Mouse (Mus musculus) G1E (cell line): ENCODE measurements around the gene Mea1. TPM values are rescaled to one million over a fixed set of nuclear protein-coding genes. Genes with fewer than 3 reads are reported as not detected.

ENCODE experiments used
- ATAC-seq: 2 replicates; pipeline ENCODE4 v1.8.0; 2016; ENCODE audit warnings: mild to moderate bottlenecking; ENCODE audit not compliant: insufficient number of reproducible peaks, poor library complexity, low FRiP score, severe bottlenecking; ENCODE audit errors: extremely low read depth
- DNase-seq: peaks from one replicate; pipeline ENCODE4 v3.0.0; 2012; ENCODE audit warnings: low spot score
- H3K27me3 ChIP-seq: 2 replicates; pipeline ENCODE4 v1.6.1; 2012; ENCODE audit warnings: mild to moderate bottlenecking, low read length, inconsistent platforms; ENCODE audit not compliant: insufficient read depth
- H3K36me3 ChIP-seq: replicated peaks from 2 replicates; pipeline ENCODE3; 2012; ENCODE audit warnings: mild to moderate bottlenecking, inconsistent platforms
- H3K4me1 ChIP-seq: 2 replicates; pipeline ENCODE4 v1.6.1; 2012; ENCODE audit warnings: low read depth, low read length, inconsistent platforms, mixed read lengths; ENCODE audit not compliant: insufficient read depth
- H3K4me3 ChIP-seq: 2 replicates; pipeline ENCODE4 v1.5.1; 2012; ENCODE audit warnings: low read depth, mild to moderate bottlenecking, inconsistent platforms, low read length, moderate library complexity, mixed read lengths
- H3K9me3 ChIP-seq: replicated peaks from 2 replicates; pipeline ENCODE4 v1.6.1; 2012; ENCODE audit warnings: inconsistent platforms
- CTCF ChIP-seq: IDR thresholded peaks from 2 replicates; pipeline ENCODE4 v1.5.1; 2012; ENCODE audit warnings: low read depth, low read length, inconsistent platforms, mixed read lengths
- GATA1 ChIP-seq: IDR thresholded peaks from 2 replicates; pipeline ENCODE4 v1.6.1; 2012; ENCODE audit warnings: borderline replicate concordance, low read length, inconsistent platforms, mixed read lengths
- GATA2 ChIP-seq: IDR thresholded peaks from 2 replicates; pipeline ENCODE4 v1.6.1; 2012; ENCODE audit warnings: low read depth, low read length, inconsistent platforms, borderline replicate concordance
- POLR2AphosphoS5 ChIP-seq: IDR thresholded peaks from 2 replicates; pipeline ENCODE4 v1.6.1; 2012; ENCODE audit warnings: low read depth, low read length, inconsistent platforms; ENCODE audit not compliant: insufficient replicate concordance
- TAL1 ChIP-seq: conservative IDR thresholded peaks from 2 replicates; pipeline ENCODE4 v1.6.1; 2012; ENCODE audit warnings: low read depth, low read length, inconsistent platforms, mixed read lengths
- polyA plus RNA-seq: library from polyadenylated mRNA; stranded (reverse); fragments of >175 nt; gene quantifications from 2 replicates; pipeline ENCODE4 v1.2.3, GENCODE M21; 2012
- total RNA-seq, 2 experiments: library from RNA; stranded (forward) in 1 of 2; stranded (reverse) in 1 of 2; fragments of 200-1000 nt in 1 of 2; fragments of >200 nt in 1 of 2; fragmentation: Nextera tagmentation in 1 of 2; gene quantifications; 2 replicates each; pipeline ENCODE4 v1.2.3; 2014 to 2017

The Mea1 gene
- total and polyA plus RNA-seq, 3 experiments, result 42.4 to 105 (median 79.5) TPM

DNA sequence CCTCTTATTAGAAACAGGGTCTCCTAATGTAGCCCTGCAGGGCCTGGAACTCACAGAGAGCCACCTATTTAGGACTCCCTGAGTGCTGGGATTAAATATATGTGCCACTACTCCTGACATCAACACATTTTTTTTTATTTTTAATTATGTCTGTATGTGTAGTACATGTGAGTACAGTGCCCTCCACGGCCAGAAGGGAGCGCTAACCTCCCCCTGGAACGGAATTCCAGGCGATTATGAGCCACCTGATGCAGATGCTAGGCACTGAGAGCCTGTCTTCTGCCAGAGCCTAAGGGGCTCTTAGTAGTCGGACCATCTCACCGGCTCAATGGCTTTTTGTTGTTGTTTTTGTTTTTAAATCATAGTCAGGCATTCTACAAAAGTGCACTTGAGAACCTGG, 49.4 kb downstream of the Mea1 start:
- no peak for TF ChIP-seq TAL1
- TF ChIP-seq GATA1, result no peak
- peak; percentile 22; the same call in 1 of the 2 replicates for TF ChIP-seq CTCF
- no peak for TF ChIP-seq POLR2AphosphoS5
- no peak for TF ChIP-seq GATA2
- H3K27me3 ChIP-seq, result peaks cover 8% of the 10 kb centered on the region; the same call in 1 of the 2 replicates
- no peak overlapping the region for H3K4me3 ChIP-seq
- no peaks in the 10 kb centered on the region for H3K9me3 ChIP-seq
- ATAC-seq, result no peak
- peaks cover 3% of the 10 kb centered on the region; the same call in 1 of the 2 replicates for H3K4me1 ChIP-seq
- DNase-seq, result no peak
- H3K36me3 ChIP-seq, result peaks cover 43% of the 10 kb centered on the region

DNA sequence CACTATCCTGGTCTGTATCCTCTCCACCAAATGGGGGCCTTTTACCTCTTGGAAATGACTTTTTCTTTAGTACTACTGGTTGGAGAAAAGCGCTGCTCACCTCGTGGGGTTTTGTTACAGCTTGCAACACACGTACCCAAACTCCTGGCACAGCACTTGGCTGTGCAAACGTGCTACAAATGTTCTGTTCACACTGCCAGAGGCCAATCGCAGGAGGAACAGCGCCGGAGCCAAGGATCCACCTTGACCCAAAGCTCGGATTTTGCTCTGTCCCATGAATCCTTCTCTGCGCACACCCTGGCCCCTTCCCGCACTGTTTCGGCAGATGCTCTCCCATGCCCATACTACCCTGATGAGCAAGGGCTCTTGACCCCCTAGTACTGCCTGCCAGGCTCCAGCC, 49.9 kb downstream of the Mea1 start:
- Histone ChIP-seq H3K9me3 (no peaks in the 10 kb centered on the region), H3K4me1 (peaks cover 4% of the 10 kb centered on the region), H3K4me3 (no peak overlapping the region), H3K27me3 (peaks cover 8% of the 10 kb centered on the region; the same call in 1 of the 2 replicates), H3K36me3 (peaks cover 39% of the 10 kb centered on the region)
- DNase-seq (no peak), ATAC-seq (no peak)
- TF ChIP-seq GATA1 (no peak), CTCF (no peak), TAL1 (no peak), GATA2 (no peak), POLR2AphosphoS5 (no peak)

DNA sequence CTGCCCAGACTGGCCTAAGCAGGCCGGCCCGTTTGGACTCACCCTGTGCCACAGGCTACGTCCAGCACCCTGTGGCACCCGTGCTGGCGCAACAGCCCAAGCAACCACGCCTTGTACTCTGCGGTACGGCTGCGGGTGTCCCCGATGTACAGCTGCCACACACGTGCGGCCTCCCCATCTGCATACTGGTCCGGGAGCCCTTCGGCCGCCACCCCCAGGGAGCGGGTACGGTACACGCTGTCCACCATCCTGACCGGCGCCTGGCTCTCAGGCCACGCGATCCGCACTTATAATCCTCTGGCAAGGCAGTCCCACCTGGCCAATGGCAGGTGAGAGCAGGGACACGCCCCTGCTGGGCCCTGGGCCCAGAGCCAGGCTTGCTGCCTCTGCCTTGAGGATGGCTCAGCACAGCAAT, 50.3 kb downstream of the Mea1 start, which contains the start of gene Gnmt:
Gene Gnmt (minus strand): TSS at position 265 of the 415 bp plus-strand sequence.
- DNase-seq, result no peak
- no peak for TF ChIP-seq CTCF
- TF ChIP-seq GATA2, result no peak
- no peak for TF ChIP-seq POLR2AphosphoS5
- no peak for TF ChIP-seq GATA1
- TF ChIP-seq TAL1, result no peak
- H3K4me3 ChIP-seq, result no peak within 1 kb of the TSS
- H3K4me1 ChIP-seq, result peaks cover 5% of the 10 kb centered on the region
- H3K36me3 ChIP-seq, result peaks cover 39% of the 10 kb centered on the region
- peaks cover 8% of the 10 kb centered on the region; the same call in 1 of the 2 replicates for H3K27me3 ChIP-seq
- no peak for ATAC-seq
- no peaks in the 10 kb centered on the region for H3K9me3 ChIP-seq

Other genes with a start within 250 kb of the Mea1 start
Only the 20 nearest of the 22 such genes appear.
- gene Ttbk1, start 191.1 kb upstream of the Mea1 start, total RNA-seq (2014; fragmentation: Nextera tagmentation), result not detected in 2 replicates
- 0.11 and 0.52 TPM in 2 replicates for gene Ttbk1, start 191.1 kb upstream of the Mea1 start, total RNA-seq (2017)
- gene Ttbk1, start 191.1 kb upstream of the Mea1 start, polyA plus RNA-seq, result 0.01 TPM in 1 of 2 replicates, not detected in the other
- gene Dnph1, start 182.1 kb upstream of the Mea1 start, total RNA-seq (2014; fragmentation: Nextera tagmentation), result 26.0 and 29.8 TPM in 2 replicates
- 18.8 and 24.9 TPM in 2 replicates for gene Dnph1, start 182.1 kb upstream of the Mea1 start, total RNA-seq (2017)
- gene Dnph1, start 182.1 kb upstream of the Mea1 start, polyA plus RNA-seq, result 36.9 and 38.1 TPM in 2 replicates
- 0.24 and 0.45 TPM in 2 replicates for gene Cul9, start 132.4 kb upstream of the Mea1 start, total RNA-seq (2014; fragmentation: Nextera tagmentation)
- gene Cul9, start 132.4 kb upstream of the Mea1 start, total RNA-seq (2017), result 0.76 and 0.81 TPM in 2 replicates
- gene Cul9, start 132.4 kb upstream of the Mea1 start, polyA plus RNA-seq, result 0.66 and 0.70 TPM in 2 replicates
- gene Srf, start 122.6 kb upstream of the Mea1 start, total RNA-seq (2014; fragmentation: Nextera tagmentation), result 52.7 and 60.3 TPM in 2 replicates
- gene Srf, start 122.6 kb upstream of the Mea1 start, total RNA-seq (2017), result 18.4 and 22.7 TPM in 2 replicates
- gene Srf, start 122.6 kb upstream of the Mea1 start, polyA plus RNA-seq, result 113 and 114 TPM in 2 replicates
- not detected in 2 replicates for gene Ptk7, start 49.3 kb upstream of the Mea1 start, total RNA-seq (2014; fragmentation: Nextera tagmentation)
- gene Ptk7, start 49.3 kb upstream of the Mea1 start, total RNA-seq (2017), result 0.05 TPM in 1 of 2 replicates, not detected in the other
- 0.01 TPM in 1 of 2 replicates, not detected in the other for gene Ptk7, start 49.3 kb upstream of the Mea1 start, polyA plus RNA-seq
- 1.3 and 2.1 TPM in 2 replicates for gene Klc4, start 32.8 kb upstream of the Mea1 start, total RNA-seq (2014; fragmentation: Nextera tagmentation)
- gene Klc4, start 32.8 kb upstream of the Mea1 start, total RNA-seq (2017), result 8.9 and 10.2 TPM in 2 replicates
- gene Klc4, start 32.8 kb upstream of the Mea1 start, polyA plus RNA-seq, result 11.7 and 12.3 TPM in 2 replicates
- gene Mrpl2, start 32.6 kb upstream of the Mea1 start, total RNA-seq (2014; fragmentation: Nextera tagmentation), result 44.7 and 59.4 TPM in 2 replicates
- 76.3 and 107 TPM in 2 replicates for gene Mrpl2, start 32.6 kb upstream of the Mea1 start, total RNA-seq (2017)
- 853 and 1,060 TPM in 2 replicates for gene Mrpl2, start 32.6 kb upstream of the Mea1 start, polyA plus RNA-seq
- gene Cul7, start 28.5 kb upstream of the Mea1 start, total RNA-seq (2014; fragmentation: Nextera tagmentation), result 44.1 and 47.4 TPM in 2 replicates
- 27.4 and 30.0 TPM in 2 replicates for gene Cul7, start 28.5 kb upstream of the Mea1 start, total RNA-seq (2017)
- gene Cul7, start 28.5 kb upstream of the Mea1 start, polyA plus RNA-seq, result 136 and 142 TPM in 2 replicates
- 12.2 and 13.2 TPM in 2 replicates for gene Rrp36, start 4.4 kb upstream of the Mea1 start, total RNA-seq (2014; fragmentation: Nextera tagmentation)
- gene Rrp36, start 4.4 kb upstream of the Mea1 start, total RNA-seq (2017), result 48.0 and 67.2 TPM in 2 replicates
- gene Rrp36, start 4.4 kb upstream of the Mea1 start, polyA plus RNA-seq, result 39.0 and 45.0 TPM in 2 replicates
- 70.1 and 79.1 TPM in 2 replicates for gene Klhdc3, start 2.1 kb downstream of the Mea1 start, total RNA-seq (2014; fragmentation: Nextera tagmentation)
- gene Klhdc3, start 2.1 kb downstream of the Mea1 start, total RNA-seq (2017), result 21.0 and 26.0 TPM in 2 replicates
- gene Klhdc3, start 2.1 kb downstream of the Mea1 start, polyA plus RNA-seq, result 221 and 297 TPM in 2 replicates
- 55.2 and 56.6 TPM in 2 replicates for gene Ppp2r5d, start 26.3 kb downstream of the Mea1 start, total RNA-seq (2014; fragmentation: Nextera tagmentation)
- gene Ppp2r5d, start 26.3 kb downstream of the Mea1 start, total RNA-seq (2017), result 33.9 and 40.1 TPM in 2 replicates
- gene Ppp2r5d, start 26.3 kb downstream of the Mea1 start, polyA plus RNA-seq, result 78.5 and 83.4 TPM in 2 replicates
- 19.8 and 22.1 TPM in 2 replicates for gene Pex6, start 32.7 kb downstream of the Mea1 start, total RNA-seq (2014; fragmentation: Nextera tagmentation)
- gene Pex6, start 32.7 kb downstream of the Mea1 start, total RNA-seq (2017), result 14.3 and 17.3 TPM in 2 replicates
- gene Pex6, start 32.7 kb downstream of the Mea1 start, polyA plus RNA-seq, result 52.6 and 56.0 TPM in 2 replicates
- not detected in 2 replicates for gene Gnmt, start 50.4 kb downstream of the Mea1 start, total RNA-seq (2014; fragmentation: Nextera tagmentation)
- gene Gnmt, start 50.4 kb downstream of the Mea1 start, total RNA-seq (2017), result 0.52 TPM in 1 of 2 replicates, not detected in the other
- gene Gnmt, start 50.4 kb downstream of the Mea1 start, polyA plus RNA-seq, result 0.17 TPM in 1 of 2 replicates, not detected in the other
- gene Cnpy3, start 73.4 kb downstream of the Mea1 start, total RNA-seq (2014; fragmentation: Nextera tagmentation), result 12.8 and 14.4 TPM in 2 replicates
- gene Cnpy3, start 73.4 kb downstream of the Mea1 start, total RNA-seq (2017), result 36.3 and 41.1 TPM in 2 replicates
- gene Cnpy3, start 73.4 kb downstream of the Mea1 start, polyA plus RNA-seq, result 96.9 and 114 TPM in 2 replicates
- gene Ptcra, start 84.9 kb downstream of the Mea1 start, total RNA-seq (2014; fragmentation: Nextera tagmentation), result not detected in 2 replicates
- 0.12 and 0.27 TPM in 2 replicates for gene Ptcra, start 84.9 kb downstream of the Mea1 start, total RNA-seq (2017)
- gene Ptcra, start 84.9 kb downstream of the Mea1 start, polyA plus RNA-seq, result 0.04 and 0.07 TPM in 2 replicates
- 26.8 and 33.4 TPM in 2 replicates for gene 2310039H08Rik, start 93.8 kb downstream of the Mea1 start, total RNA-seq (2014; fragmentation: Nextera tagmentation)
- 17.4 and 24.3 TPM in 2 replicates for gene 2310039H08Rik, start 93.8 kb downstream of the Mea1 start, total RNA-seq (2017)
- gene 2310039H08Rik, start 93.8 kb downstream of the Mea1 start, polyA plus RNA-seq, result 129 and 189 TPM in 2 replicates
- gene Rpl7l1, start 103.9 kb downstream of the Mea1 start, total RNA-seq (2014; fragmentation: Nextera tagmentation), result 154 and 166 TPM in 2 replicates
- gene Rpl7l1, start 103.9 kb downstream of the Mea1 start, total RNA-seq (2017), result 159 and 181 TPM in 2 replicates
- gene Rpl7l1, start 103.9 kb downstream of the Mea1 start, polyA plus RNA-seq, result 7.0 and 11.3 TPM in 2 replicates
- 34.4 and 41.2 TPM in 2 replicates for gene Bicral, start 179.7 kb downstream of the Mea1 start, total RNA-seq (2014; fragmentation: Nextera tagmentation)
- 9.2 and 13.4 TPM in 2 replicates for gene Bicral, start 179.7 kb downstream of the Mea1 start, total RNA-seq (2017)
- gene Bicral, start 179.7 kb downstream of the Mea1 start, polyA plus RNA-seq, result 10.7 and 12.9 TPM in 2 replicates
- 7.5 and 10.1 TPM in 2 replicates for gene Tbcc, start 211.9 kb downstream of the Mea1 start, total RNA-seq (2014; fragmentation: Nextera tagmentation)
- gene Tbcc, start 211.9 kb downstream of the Mea1 start, total RNA-seq (2017), result 18.6 and 21.3 TPM in 2 replicates
- gene Tbcc, start 211.9 kb downstream of the Mea1 start, polyA plus RNA-seq, result 20.0 and 27.5 TPM in 2 replicates
- gene Prph2, start 231.7 kb downstream of the Mea1 start, total RNA-seq (2014; fragmentation: Nextera tagmentation), result not detected in 2 replicates
- gene Prph2, start 231.7 kb downstream of the Mea1 start, total RNA-seq (2017), result 0.05 TPM in 1 of 2 replicates, not detected in the other
- gene Prph2, start 231.7 kb downstream of the Mea1 start, polyA plus RNA-seq, result not detected in 2 replicates